Mouse (Mus musculus) lung, embryonic 14.5 days (tissue): ENCODE measurements around the gene Poldip3. TPM values are rescaled to one million over a fixed set of nuclear protein-coding genes. Genes with fewer than 3 reads are reported as not detected.
"Not testable (repeated sequence)": the region's sequence is repeated elsewhere in the genome, so short reads cannot be mapped to it uniquely, and the experiment has no call there.

ENCODE experiments used
- ATAC-seq: fragments of 200-750 bp; cut with Nextera tagmentation; 2 replicates; pipeline ENCODE4 v1.8.0; 2017; ENCODE audit warnings: mild to moderate bottlenecking, moderate TSS enrichment, moderate library complexity; ENCODE audit not compliant: insufficient read depth
- DNase-seq: peaks from one replicate; pipeline ENCODE4 v3.0.0-alpha.2; 2015
- H3K27ac ChIP-seq: fragments of 300-500 bp; sonication (generic); 2 replicates; pipeline ENCODE4 v1.5.1; 2014; ENCODE audit warnings: low read depth, mild to moderate bottlenecking, moderate library complexity
- H3K27me3 ChIP-seq: fragments of 300-500 bp; sonication (generic); 2 replicates; pipeline ENCODE4 v1.6.1; 2014; ENCODE audit warnings: low read length, control low read depth; ENCODE audit not compliant: insufficient read depth
- H3K36me3 ChIP-seq: fragments of 300-500 bp; sonication (generic); 2 replicates; pipeline ENCODE4 v1.6.1; 2014; ENCODE audit warnings: control low read depth; ENCODE audit not compliant: insufficient read depth
- H3K4me1 ChIP-seq: fragments of 300-500 bp; sonication (generic); 2 replicates; pipeline ENCODE4 v1.6.1; 2014; ENCODE audit warnings: antibody characterized with exemption, control low read depth; ENCODE audit not compliant: insufficient read depth
- H3K4me2 ChIP-seq: fragments of 300-500 bp; sonication (generic); 2 replicates; pipeline ENCODE4 v1.6.1; 2014; ENCODE audit warnings: mild to moderate bottlenecking
- H3K4me3 ChIP-seq: fragments of 300-500 bp; sonication (generic); 2 replicates; pipeline ENCODE4 v1.5.1; 2014; ENCODE audit warnings: low read depth, low read length
- H3K9ac ChIP-seq: fragments of 300-500 bp; sonication (generic); 2 replicates; pipeline ENCODE4 v1.6.1; 2014
- H3K9me3 ChIP-seq: fragments of 300-500 bp; sonication (generic); 2 replicates; pipeline ENCODE4 v1.6.1; 2016; ENCODE audit warnings: low read depth, low read length, control low read depth
- CTCF ChIP-seq: IDR thresholded peaks from 2 replicates; pipeline ENCODE4 v1.5.1; 2016; ENCODE audit warnings: antibody characterized with exemption, low read depth
- WGBS: fragments of 180-500 bp; shearing (Covaris S2); extraction: QIAGEN DNeasy Blood & Tissue Kit; methylation state at CpG from one replicate; pipeline ENCODE4 v1.1.7; 2014; 5-methylcytosine and 5-hydroxymethylcytosine counted together
- polyA plus RNA-seq: library from polyadenylated mRNA; unstranded; fragments of >200 nt; fragmentation: Nextera tagmentation; extraction: Ambion mirVana; gene quantifications from 2 replicates; pipeline ENCODE4 v1.2.1, GENCODE M21; 2014

The Poldip3 gene
- polyA plus RNA-seq, 1 experiment from 2014 or later = 162 TPM

GRCm38 (mm10) chr15:83142861-83143260 lies 6.3 kb downstream of the Poldip3 start:
- Histone ChIP-seq H3K27ac (no peak overlapping the region), H3K27me3 (no peaks in the 10 kb centered on the region), H3K9me3 (no peaks in the 10 kb centered on the region), H3K4me2 (no peak overlapping the region), H3K36me3 (peaks cover 41% of the 10 kb centered on the region), H3K9ac (no peak overlapping the region), H3K4me3 (no peak overlapping the region), H3K4me1 (no peaks in the 10 kb centered on the region)
- no peak for TF ChIP-seq CTCF
- ATAC-seq = no peak
- DNase-seq = peak; percentile 1
- WGBS = 23% methylated on average over 5 of the region's 5 CpGs

DNA sequence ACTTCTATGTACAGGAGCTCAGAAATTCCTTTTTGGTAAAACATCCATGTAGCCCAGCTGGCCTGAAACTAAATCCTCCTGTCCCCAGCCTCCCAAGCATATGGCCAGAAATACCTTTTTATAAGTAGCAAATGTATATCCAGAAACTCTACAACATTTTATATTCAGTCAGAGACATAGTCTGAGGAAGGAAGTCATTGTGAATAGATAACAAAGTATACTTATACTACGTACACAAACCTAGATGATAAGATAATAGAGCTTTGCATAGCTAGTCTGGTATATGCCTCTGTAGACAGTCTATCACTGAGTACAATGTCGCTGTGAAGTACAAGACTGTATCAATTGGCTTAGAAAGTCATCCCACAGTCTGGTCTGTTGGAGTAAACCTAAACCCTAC lies 13.5 kb downstream of the Poldip3 start:
- ATAC-seq = no peak

DNA sequence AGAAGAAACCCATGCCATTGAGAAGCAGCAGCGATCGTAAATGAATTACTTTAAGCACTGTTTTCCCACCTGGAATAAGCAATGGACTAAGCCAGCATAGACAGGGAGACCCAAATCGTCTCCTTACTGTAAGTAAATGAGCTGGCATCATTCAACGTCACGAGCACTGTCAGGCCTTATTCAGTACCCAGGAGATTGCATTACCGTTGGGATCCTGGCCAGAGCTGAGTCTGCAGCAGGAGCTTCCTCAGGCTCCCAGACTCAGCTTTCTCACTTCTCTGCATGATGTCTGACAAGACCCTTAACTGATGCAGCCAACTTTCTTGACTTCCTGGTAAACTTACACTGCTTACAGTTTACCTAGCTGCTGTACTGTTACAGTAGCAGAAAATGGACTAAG lies 14.5 kb downstream of the Poldip3 start:
- peaks cover 88% of the 10 kb centered on the region for H3K36me3 ChIP-seq
- H3K27me3 ChIP-seq = no peaks in the 10 kb centered on the region
- H3K9me3 ChIP-seq = no peaks in the 10 kb centered on the region
- no peak for DNase-seq
- ATAC-seq = no peak
- TF ChIP-seq CTCF = no peak
- no peak overlapping the region for H3K4me2 ChIP-seq
- H3K4me3 ChIP-seq = no peak overlapping the region
- H3K4me1 ChIP-seq = no peaks in the 10 kb centered on the region
- WGBS = 87% methylated on average over 6 of the region's 6 CpGs
- H3K27ac ChIP-seq = no peak overlapping the region
- no peak overlapping the region for H3K9ac ChIP-seq

More for the DNA sequence above, 13.5 kb downstream of the Poldip3 start:
- Histone ChIP-seq H3K9me3 (no peaks in the 10 kb centered on the region), H3K36me3 (peaks cover 78% of the 10 kb centered on the region), H3K27me3 (no peaks in the 10 kb centered on the region), H3K27ac (no peak overlapping the region), H3K4me3 (no peak overlapping the region), H3K9ac (no peak overlapping the region), H3K4me2 (no peak overlapping the region), H3K4me1 (no peaks in the 10 kb centered on the region)
- DNase-seq = no peak
- no peak for TF ChIP-seq CTCF
- WGBS = 75% methylated on average over 2 of the region's 2 CpGs

DNA sequence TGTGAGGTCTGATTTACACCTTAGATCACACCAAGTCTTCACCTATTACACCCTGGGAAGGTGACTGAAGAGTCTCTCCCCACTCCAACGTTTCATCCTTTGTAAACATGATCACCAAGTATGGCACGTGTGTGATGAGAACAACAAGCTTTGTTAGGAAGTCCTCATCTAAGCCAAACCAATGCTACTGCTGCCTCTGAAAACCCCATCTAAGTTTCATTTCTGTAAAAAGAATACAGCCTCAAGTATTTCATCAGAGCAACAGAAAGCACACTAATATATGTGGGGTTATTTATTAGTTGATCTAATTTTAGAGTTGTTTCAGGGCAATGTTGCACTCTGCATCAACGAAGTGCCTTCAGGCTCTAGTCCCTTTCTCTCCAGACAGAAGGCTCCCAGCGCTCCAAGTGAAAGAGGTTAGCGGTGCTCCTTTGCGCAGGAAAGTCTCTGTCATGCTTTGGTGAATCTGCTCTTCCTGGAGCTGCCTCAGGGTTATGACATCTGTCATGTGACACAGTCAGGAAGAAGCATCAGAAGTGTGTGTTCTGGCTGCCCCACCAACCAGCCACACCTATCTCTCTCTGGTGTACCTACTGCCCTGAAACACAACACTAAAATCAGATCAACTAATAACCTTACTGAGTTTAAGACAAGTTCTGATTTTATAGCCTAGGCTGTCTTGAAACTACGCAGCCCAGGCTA lies 19.5 kb downstream of the Poldip3 start:
- ATAC-seq (no peak), DNase-seq (no peak)
- Histone ChIP-seq H3K36me3 (peaks cover 94% of the 10 kb centered on the region), H3K4me3 (no peak overlapping the region), H3K9me3 (no peaks in the 10 kb centered on the region), H3K4me2 (no peak overlapping the region), H3K27ac (no peak overlapping the region), H3K9ac (no peak overlapping the region), H3K27me3 (no peaks in the 10 kb centered on the region), H3K4me1 (no peaks in the 10 kb centered on the region)
- WGBS = 89% methylated on average over 7 of the region's 7 CpGs
- no peak for TF ChIP-seq CTCF

- H3K4me1 ChIP-seq, H3K4me3 ChIP-seq, H3K9me3 ChIP-seq, H3K4me2 ChIP-seq, DNase-seq, ATAC-seq, H3K27me3 ChIP-seq, H3K9ac ChIP-seq, H3K27ac ChIP-seq: not testable (repeated sequence)
- H3K36me3 ChIP-seq = peaks cover 69% of the 10 kb centered on the region
- 80% methylated on average over 3 of the region's 3 CpGs for WGBS
Measured at GRCm38 (mm10) chr15:83127037-83127436, 22.1 kb downstream of the Poldip3 start.

GRCm38 (mm10) chr15:83126582-83126981 lies 22.6 kb downstream of the Poldip3 start:
- ATAC-seq = no peak
- Histone ChIP-seq H3K4me3 (no peak overlapping the region), H3K36me3 (peaks cover 64% of the 10 kb centered on the region), H3K27ac (no peak overlapping the region), H3K27me3 (no peaks in the 10 kb centered on the region), H3K9ac (no peak overlapping the region), H3K9me3 (no peaks in the 10 kb centered on the region), H3K4me2 (no peak overlapping the region), H3K4me1 (no peaks in the 10 kb centered on the region)
- no peak for DNase-seq
- WGBS = 91% methylated on average over 9 of the region's 9 CpGs
- TF ChIP-seq CTCF = no peak

GRCm38 (mm10) chr15:83124625-83125024 lies 24.6 kb downstream of the Poldip3 start:
- Histone ChIP-seq H3K27ac (no peak overlapping the region), H3K9me3 (no peaks in the 10 kb centered on the region), H3K36me3 (peaks cover 47% of the 10 kb centered on the region), H3K4me3 (no peak overlapping the region), H3K9ac (no peak overlapping the region), H3K4me2 (no peak overlapping the region), H3K27me3 (no peaks in the 10 kb centered on the region), H3K4me1 (no peaks in the 10 kb centered on the region)
- no peak for ATAC-seq
- 58% methylated on average over 5 of the region's 5 CpGs for WGBS
- TF ChIP-seq CTCF = no peak
- no peak for DNase-seq
